Mouse (Mus musculus) kidney, embryonic 16.5 days (tissue): ENCODE data around the gene Fbxo31. TPM values are rescaled to one million over a fixed set of nuclear protein-coding genes. Genes with fewer than 3 reads are reported as not detected.

Experiments
- ATAC-seq: fragments of 200-750 bp; cut with Nextera tagmentation; 2 replicates; pipeline ENCODE4 v1.8.0; 2017; ENCODE audit warnings: moderate TSS enrichment; ENCODE audit not compliant: low FRiP score, low TSS enrichment
- H3K27ac ChIP-seq: fragments of 300-500 bp; sonication (generic); 2 replicates; pipeline ENCODE4 v1.5.1; 2014; ENCODE audit warnings: low read length
- H3K27me3 ChIP-seq: fragments of 300-500 bp; sonication (generic); 2 replicates; pipeline ENCODE4 v1.6.1; 2014; ENCODE audit warnings: low read length, control low read depth, mixed read lengths; ENCODE audit not compliant: insufficient read depth
- H3K36me3 ChIP-seq: fragments of 300-500 bp; sonication (generic); 2 replicates; pipeline ENCODE4 v1.6.1; 2014; ENCODE audit warnings: low read length, control low read depth, mixed read lengths; ENCODE audit not compliant: insufficient read depth
- H3K4me1 ChIP-seq: fragments of 300-500 bp; sonication (generic); 2 replicates; pipeline ENCODE4 v1.6.1; 2014; ENCODE audit warnings: low read length, control low read depth, mixed read lengths; ENCODE audit not compliant: insufficient read depth
- H3K4me2 ChIP-seq: fragments of 300-500 bp; sonication (generic); replicated peaks from 2 replicates; pipeline ENCODE4 v1.6.1; 2014; ENCODE audit warnings: low read depth, low read length
- H3K4me3 ChIP-seq: fragments of 300-500 bp; sonication (generic); 2 replicates; pipeline ENCODE4 v1.5.1; 2014; ENCODE audit warnings: mild to moderate bottlenecking, low read length
- H3K9ac ChIP-seq: fragments of 300-500 bp; sonication (generic); replicated peaks from 2 replicates; pipeline ENCODE4 v1.6.1; 2014; ENCODE audit warnings: low read length
- H3K9me3 ChIP-seq: fragments of 300-500 bp; sonication (generic); 2 replicates; pipeline ENCODE4 v1.6.1; 2016; ENCODE audit warnings: low read length, control low read depth
- WGBS: fragments of 180-500 bp; shearing (Covaris S2); extraction: QIAGEN DNeasy Blood & Tissue Kit; methylation state at CpG from one replicate; pipeline ENCODE4 v1.1.7; 2014; 5-methylcytosine and 5-hydroxymethylcytosine counted together
- polyA plus RNA-seq: library from polyadenylated mRNA; unstranded; fragments of >200 nt; fragmentation: Nextera tagmentation; extraction: Ambion mirVana; gene quantifications from 2 replicates; pipeline ENCODE4 v1.2.1, GENCODE M21; 2015

The Fbxo31 gene
- polyA plus RNA-seq, 1 experiment from 2014 or later, result 14.7 TPM

DNA sequence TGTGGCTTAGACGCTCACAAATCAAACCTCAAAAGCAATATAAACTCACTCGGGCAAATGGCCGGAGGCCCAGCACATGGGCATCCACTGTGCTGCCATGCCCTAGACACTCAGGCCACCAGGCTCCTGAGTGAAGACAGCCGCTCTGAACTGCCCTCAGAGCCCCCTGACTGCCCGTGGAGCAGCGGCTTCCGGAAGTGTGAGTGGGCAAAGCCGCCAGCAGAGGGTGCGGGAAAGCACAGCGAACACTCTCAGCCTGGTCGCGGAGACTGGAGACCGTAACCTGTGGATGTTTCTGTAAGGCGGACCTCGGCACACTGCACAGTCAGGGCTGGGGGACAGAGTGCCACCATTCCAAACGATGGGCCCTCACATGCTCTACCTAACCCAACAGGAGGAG is 20.1 kb downstream of the Fbxo31 start:
- 84% methylated on average over 16 of the region's 16 CpGs for WGBS

DNA sequence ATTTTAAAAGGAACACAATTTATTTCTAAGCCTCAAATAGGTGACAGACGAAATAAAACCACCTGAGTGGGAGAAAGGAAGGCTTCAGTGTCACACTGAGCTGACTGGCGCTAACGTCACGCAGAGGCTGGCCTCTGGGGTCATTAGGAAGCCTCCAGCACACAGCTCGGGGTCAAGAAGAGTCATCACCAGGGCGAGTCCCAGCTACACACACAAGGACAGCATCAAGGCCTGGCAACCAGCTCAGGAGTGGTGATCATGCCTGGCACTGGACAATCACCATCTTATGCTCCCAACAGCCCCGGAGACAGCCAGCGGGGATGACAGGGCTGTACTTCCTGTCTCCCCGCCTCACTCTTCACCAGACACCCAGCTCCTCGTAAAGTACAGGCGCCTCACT is 20.9 kb downstream of the Fbxo31 start:
- Histone ChIP-seq H3K27me3 (no peaks in the 10 kb centered on the region), H3K4me3 (no peak overlapping the region), H3K36me3 (peaks cover 32% of the 10 kb centered on the region), H3K4me1 (no peaks in the 10 kb centered on the region), H3K9ac (no peak overlapping the region), H3K9me3 (no peaks in the 10 kb centered on the region), H3K4me2 (no peak overlapping the region), H3K27ac (no peak overlapping the region)
- no peak for ATAC-seq
- 81% methylated on average over 11 of the region's 11 CpGs for WGBS

More for the DNA sequence above, 20.1 kb downstream of the Fbxo31 start:
- H3K27me3 ChIP-seq, result no peaks in the 10 kb centered on the region
- H3K4me2 ChIP-seq, result no peak overlapping the region
- H3K4me1 ChIP-seq, result no peaks in the 10 kb centered on the region
- no peak overlapping the region for H3K4me3 ChIP-seq
- ATAC-seq, result no peak
- no peak overlapping the region for H3K9ac ChIP-seq
- no peak overlapping the region for H3K27ac ChIP-seq
- peaks cover 29% of the 10 kb centered on the region for H3K36me3 ChIP-seq
- H3K9me3 ChIP-seq, result no peaks in the 10 kb centered on the region

DNA sequence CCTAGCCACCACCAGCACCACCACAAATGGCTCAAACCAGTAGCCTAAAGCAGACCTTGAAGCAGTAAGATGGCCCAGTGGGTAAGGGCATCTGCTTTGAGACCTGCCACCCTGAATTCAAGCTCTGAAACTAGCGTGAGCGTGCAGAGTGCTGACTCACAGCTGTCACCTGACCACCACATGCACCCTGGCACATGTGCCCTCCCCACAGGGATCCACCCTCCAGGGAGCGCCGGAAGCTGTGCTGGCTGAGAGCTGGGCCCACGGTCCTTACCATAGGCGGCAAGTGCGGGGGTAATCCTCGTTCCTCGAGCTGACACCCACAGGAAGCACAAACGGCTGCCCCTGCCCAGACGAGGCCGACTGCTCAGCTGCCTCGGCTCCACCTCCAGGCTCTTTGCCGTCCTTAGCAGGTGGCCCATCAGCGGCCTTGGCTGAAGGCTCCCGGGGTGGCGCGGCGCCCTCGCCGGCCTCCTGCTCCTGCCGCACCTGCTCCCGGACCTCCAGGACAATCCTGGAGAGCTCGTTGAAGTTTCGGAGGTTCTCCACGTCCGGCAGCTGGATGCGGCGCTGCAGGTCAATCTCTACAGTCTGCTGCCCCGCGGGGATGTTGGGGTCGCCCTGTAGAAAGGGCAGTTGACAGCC is 24.7 kb downstream of the Fbxo31 start:
- WGBS, result 92% methylated on average over 32 of the region's 32 CpGs
- H3K36me3 ChIP-seq, result peaks cover 43% of the 10 kb centered on the region
- no peaks in the 10 kb centered on the region for H3K4me1 ChIP-seq
- H3K27me3 ChIP-seq, result no peaks in the 10 kb centered on the region
- H3K27ac ChIP-seq, result no peak overlapping the region
- H3K4me3 ChIP-seq, result no peak overlapping the region
- no peak for ATAC-seq
- no peak overlapping the region for H3K4me2 ChIP-seq
- H3K9me3 ChIP-seq, result no peaks in the 10 kb centered on the region
- no peak overlapping the region for H3K9ac ChIP-seq

DNA sequence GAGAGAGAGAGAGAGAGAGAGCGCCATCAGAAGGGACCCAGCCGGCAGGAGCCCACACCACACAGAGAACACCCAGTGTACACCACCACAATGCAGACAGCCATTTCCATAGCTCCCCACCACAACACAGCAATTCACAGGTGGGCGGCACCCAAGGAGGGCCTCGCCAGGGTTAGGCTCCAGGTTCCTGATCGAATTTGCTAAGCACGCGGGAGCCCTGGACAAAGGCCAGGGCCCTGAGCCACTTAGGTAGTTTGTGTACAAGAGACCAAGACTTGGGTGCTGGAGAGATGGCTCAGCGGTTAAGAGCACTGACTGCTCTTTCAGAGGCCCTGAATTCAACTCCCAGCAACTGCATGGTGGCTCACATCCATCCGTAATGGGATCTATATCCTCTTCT is 26.1 kb downstream of the Fbxo31 start:
- Histone ChIP-seq H3K9ac (no peak overlapping the region), H3K36me3 (peaks cover 38% of the 10 kb centered on the region), H3K4me2 (no peak overlapping the region), H3K4me1 (no peaks in the 10 kb centered on the region), H3K27ac (no peak overlapping the region), H3K27me3 (no peaks in the 10 kb centered on the region), H3K4me3 (no peak overlapping the region), H3K9me3 (no peaks in the 10 kb centered on the region)
- ATAC-seq, result no peak
- WGBS, result 86% methylated on average over 9 of the region's 9 CpGs

DNA sequence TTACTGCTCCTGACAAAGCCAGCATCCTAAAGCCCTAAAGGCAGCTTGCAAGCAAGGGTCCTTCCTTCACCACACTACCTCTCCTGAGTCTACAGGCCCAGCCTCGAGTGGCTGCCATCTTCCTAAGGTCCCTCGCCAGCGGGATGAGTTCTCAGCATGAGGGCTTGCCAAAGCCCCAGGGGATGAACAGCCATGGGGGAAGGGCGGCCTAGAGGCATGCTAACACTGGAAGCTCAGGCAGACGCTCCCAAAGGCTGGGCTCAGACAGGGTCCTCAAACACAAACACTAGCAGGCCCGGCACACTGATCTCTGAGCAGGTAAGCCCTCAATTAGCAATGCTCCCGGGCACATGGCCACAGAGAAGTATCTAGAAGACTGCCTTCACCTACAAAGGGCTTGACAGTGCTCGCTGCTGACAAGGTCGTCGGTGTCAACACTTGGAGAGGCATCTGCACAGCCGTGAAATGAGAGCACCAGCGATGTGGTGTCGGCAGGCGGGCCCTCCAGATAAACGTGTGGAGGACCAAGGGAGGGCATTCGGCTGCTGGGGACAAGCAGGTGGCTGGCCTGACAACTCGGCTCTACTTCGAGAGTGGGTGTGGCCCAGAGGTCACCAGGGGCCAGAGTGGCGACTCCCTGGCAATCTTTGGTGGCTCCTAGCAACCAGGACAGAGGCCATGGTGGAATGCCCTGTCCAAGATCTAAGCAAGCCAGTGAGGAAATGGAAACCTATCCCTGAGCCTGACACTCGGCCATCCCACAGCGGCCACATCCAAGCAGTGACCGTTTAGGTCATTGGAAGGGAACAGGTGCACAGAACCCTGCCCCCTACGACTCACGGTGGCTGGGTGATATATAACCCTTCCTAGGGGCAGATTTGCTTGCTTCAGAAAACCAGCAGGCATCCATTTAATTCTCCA is 27.3 kb downstream of the Fbxo31 start:
- no peaks in the 10 kb centered on the region for H3K4me1 ChIP-seq
- H3K9ac ChIP-seq, result no peak overlapping the region
- H3K27me3 ChIP-seq, result no peaks in the 10 kb centered on the region
- no peak overlapping the region for H3K27ac ChIP-seq
- WGBS, result 65% methylated on average over 24 of the region's 24 CpGs
- no peaks in the 10 kb centered on the region for H3K9me3 ChIP-seq
- peaks cover 38% of the 10 kb centered on the region for H3K36me3 ChIP-seq
- ATAC-seq, result no peak
- no peak overlapping the region for H3K4me2 ChIP-seq
- H3K4me3 ChIP-seq, result no peak overlapping the region

DNA sequence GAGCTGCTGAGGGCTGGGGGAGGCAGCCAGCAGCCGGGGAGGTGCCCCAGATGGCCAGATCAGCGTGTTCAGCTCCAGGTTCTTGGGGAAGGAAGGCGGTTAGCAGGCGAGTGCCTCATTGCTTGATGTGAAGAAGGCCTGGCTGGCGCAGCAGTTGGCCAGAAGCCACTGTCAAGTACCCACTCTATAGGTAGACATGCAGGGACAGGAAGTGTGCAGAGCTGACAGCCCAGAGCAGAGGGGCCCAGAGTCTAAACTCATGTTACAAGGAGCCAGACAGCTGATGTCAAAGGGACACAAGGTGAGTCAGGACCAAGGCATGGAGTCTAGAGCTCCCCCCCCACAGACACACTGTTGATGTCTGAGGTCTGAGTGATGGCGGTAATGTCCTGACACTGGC is 28.6 kb downstream of the Fbxo31 start:
- H3K9me3 ChIP-seq, result no peaks in the 10 kb centered on the region
- no peaks in the 10 kb centered on the region for H3K4me1 ChIP-seq
- no peak overlapping the region for H3K4me3 ChIP-seq
- no peak overlapping the region for H3K9ac ChIP-seq
- peaks cover 36% of the 10 kb centered on the region for H3K36me3 ChIP-seq
- no peak overlapping the region for H3K4me2 ChIP-seq
- WGBS, result 76% methylated on average over 6 of the region's 6 CpGs
- no peak overlapping the region for H3K27ac ChIP-seq
- ATAC-seq, result no peak
- H3K27me3 ChIP-seq, result 0 out of 2 replicates have a peak, but pooled peaks cover 3% of the 10 kb centered on the region

DNA sequence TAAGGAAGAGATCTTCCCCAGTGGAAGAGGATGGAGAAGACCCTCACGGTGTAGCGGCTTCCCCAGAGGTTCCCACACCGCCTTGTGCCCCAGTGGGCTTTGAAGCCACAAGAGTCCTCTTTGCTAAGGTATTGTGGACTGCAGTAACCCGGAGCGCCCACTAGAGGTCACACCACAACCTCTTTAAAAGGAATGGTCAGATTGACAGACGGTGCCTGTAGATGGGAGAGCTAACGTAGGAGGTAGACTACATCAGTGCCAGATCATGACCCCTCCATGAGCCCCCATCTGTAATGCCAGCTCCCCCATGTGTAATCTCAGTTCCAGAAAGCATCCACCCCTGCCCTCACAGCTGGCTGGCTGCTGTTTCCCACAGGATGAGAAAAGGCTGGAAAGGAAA is 31.5 kb downstream of the Fbxo31 start:
- no peak overlapping the region for H3K4me3 ChIP-seq
- WGBS, result 9% methylated on average over 7 of the region's 7 CpGs
- no peaks in the 10 kb centered on the region for H3K4me1 ChIP-seq
- H3K4me2 ChIP-seq, result no peak overlapping the region
- no peak overlapping the region for H3K9ac ChIP-seq
- H3K27ac ChIP-seq, result no peak overlapping the region
- H3K9me3 ChIP-seq, result no peaks in the 10 kb centered on the region; the same call in 1 of the 2 replicates
- H3K36me3 ChIP-seq, result peaks cover 16% of the 10 kb centered on the region
- 0 out of 2 replicates have a peak, but pooled peaks have one; percentile 49 for ATAC-seq
- 0 out of 2 replicates have a peak, but pooled peaks cover 3% of the 10 kb centered on the region for H3K27me3 ChIP-seq

DNA sequence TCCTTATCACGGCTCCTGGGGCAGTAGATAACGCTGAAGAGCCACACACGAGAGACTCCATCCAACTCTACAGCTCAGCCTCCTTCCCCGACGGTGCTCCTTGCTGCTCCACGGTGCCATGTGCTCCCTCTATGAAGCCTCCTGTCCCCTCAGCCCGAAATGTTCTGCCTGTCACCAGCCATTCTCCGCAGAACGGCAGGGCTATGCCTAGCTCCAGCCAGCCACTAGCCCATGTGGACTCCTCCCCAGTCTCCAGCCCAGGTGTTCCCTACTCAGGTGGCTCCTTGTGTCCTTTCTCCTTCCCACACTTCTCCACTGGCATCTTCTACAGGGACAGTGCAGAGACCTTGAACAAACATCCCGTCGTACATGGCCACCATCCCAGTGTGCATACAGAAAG is 33.7 kb downstream of the Fbxo31 start:
- Histone ChIP-seq H3K27me3 (0 out of 2 replicates have a peak, but pooled peaks cover 3% of the 10 kb centered on the region), H3K4me1 (no peaks in the 10 kb centered on the region), H3K4me3 (no peak overlapping the region), H3K36me3 (no peaks in the 10 kb centered on the region), H3K9me3 (peaks cover 3% of the 10 kb centered on the region), H3K27ac (no peak overlapping the region), H3K4me2 (no peak overlapping the region), H3K9ac (no peak overlapping the region)
- no peak for ATAC-seq
- WGBS, result 76% methylated on average over 11 of the region's 11 CpGs

DNA sequence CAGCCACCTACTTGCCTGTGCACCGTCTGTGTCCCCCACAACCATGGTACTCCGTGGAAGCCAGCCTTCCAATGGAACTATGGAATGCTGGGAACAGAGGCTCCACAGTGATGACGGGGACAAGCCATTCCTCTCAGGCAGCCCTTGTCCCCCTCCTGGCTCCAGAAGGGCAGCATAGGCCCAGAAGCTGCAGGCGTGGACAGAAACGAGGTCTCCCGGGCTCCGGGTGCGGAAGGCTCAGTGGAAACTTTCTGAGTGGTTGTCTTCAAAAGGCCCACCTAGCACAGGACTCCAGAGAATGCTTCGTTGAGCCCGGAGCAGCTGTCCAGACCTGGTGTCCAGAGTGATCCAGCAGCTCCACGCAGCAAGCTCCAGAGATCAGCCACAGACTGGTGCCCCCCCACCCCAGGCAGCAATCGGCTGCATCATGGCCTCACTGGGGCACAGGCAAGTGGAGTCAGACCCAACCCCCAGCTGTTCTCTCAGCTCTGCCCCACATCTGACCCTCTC is 34.3 kb downstream of the Fbxo31 start, which contains the start of gene 1700018B08Rik:
1700018B08Rik (minus strand) TSS at position 45 of the 510 bp plus-strand sequence.
- ATAC-seq, result no peak
- no peak within 1 kb of the TSS for H3K4me2 ChIP-seq
- H3K9ac ChIP-seq, result no peak within 1 kb of the TSS
- no peak within 1 kb of the TSS for H3K27ac ChIP-seq
- no peak within 1 kb of the TSS for H3K4me3 ChIP-seq
- H3K4me1 ChIP-seq, result no peaks in the 10 kb centered on the region
- peaks cover 3% of the 10 kb centered on the region; the same call in 1 of the 2 replicates for H3K27me3 ChIP-seq
- 84% methylated on average over 12 of the region's 12 CpGs for WGBS
- no peaks in the 10 kb centered on the region for H3K36me3 ChIP-seq
- peaks cover 3% of the 10 kb centered on the region for H3K9me3 ChIP-seq
